Mouse (Mus musculus) spleen, postnatal 36 days (tissue): Measurements from ENCODE around the gene Bud13.

Experiments used
- DNase-seq, 2 experiments: peaks; one replicate each; pipeline ENCODE4 v3.0.0; 2022; ENCODE audit warnings: low spot score in 2 of 2, mixed read lengths in 1 of 2

Bud13 gene

DNA sequence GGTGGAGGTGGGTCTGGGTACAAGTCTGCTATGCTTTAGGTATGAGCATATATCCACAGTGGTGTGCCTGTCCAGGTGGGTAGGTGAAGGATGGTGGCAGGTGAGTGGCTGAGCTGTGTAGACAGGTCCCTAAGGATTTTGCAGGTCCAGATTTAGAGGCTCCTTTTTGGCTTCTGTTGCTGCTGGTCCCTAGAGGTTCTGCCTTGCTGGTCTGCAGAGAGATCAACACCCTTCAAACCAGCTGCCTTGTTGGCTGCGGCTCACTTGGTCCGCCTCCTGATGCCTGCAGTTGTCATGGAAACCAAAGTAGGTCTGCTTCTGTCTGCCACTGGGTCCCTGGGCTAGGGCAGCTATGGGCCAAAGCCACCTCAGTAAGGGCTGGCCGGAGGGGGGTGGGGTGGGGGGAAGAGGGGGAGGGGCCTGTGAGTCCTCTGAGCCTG, 55.1 kb downstream of the Bud13 start:
- DNase-seq, result no peak

DNA sequence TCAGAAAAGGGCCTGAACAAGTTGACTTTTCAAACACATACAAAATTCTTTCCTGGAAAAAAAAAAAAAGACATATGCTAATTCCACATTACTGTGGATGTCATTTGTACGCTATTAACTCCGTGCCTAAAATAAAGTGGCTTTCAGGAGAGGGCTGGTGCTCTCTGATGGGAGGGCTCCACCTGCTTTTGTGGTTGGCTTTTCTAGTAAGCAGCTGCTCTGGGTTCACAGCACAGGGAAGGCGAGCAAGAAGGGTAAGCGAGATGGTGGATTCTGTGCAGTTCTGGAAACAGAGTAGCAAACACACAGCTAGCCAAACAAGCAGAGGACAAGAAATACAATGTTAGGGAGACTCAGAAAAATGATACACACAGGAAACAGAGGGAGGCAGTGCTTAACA, 55.6 kb downstream of the Bud13 start:
- no peak for DNase-seq

DNA sequence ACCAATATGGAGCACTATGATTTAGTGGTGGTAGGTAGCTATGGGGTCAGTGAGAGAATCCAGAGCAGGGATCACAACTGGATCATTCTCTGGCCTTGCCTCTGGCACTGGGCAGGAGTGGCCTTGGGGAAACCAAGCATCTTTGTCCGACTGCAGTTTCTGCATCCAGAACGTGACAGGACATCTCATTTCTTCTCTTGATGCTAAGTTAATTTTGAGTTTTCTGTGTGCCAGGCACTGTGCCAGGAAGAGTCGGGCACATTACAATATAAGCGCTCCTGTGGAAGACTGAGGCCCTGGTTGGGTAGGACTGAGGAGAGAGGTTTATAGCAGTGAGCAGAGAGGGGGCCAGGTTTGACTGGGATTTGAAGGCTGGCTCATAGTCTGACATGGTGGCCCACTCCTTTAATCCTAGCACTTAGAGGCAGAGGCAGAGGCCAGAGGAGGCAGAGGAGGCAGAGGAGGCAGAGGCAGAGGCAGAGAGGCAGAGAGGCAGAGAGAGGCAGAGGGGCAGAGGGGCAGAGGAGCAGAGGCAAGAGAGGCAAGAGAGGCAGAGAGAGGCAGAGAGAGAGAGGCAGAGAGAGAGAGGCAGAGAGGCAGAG, 56.3 kb downstream of the Bud13 start:
- no peak for DNase-seq

DNA sequence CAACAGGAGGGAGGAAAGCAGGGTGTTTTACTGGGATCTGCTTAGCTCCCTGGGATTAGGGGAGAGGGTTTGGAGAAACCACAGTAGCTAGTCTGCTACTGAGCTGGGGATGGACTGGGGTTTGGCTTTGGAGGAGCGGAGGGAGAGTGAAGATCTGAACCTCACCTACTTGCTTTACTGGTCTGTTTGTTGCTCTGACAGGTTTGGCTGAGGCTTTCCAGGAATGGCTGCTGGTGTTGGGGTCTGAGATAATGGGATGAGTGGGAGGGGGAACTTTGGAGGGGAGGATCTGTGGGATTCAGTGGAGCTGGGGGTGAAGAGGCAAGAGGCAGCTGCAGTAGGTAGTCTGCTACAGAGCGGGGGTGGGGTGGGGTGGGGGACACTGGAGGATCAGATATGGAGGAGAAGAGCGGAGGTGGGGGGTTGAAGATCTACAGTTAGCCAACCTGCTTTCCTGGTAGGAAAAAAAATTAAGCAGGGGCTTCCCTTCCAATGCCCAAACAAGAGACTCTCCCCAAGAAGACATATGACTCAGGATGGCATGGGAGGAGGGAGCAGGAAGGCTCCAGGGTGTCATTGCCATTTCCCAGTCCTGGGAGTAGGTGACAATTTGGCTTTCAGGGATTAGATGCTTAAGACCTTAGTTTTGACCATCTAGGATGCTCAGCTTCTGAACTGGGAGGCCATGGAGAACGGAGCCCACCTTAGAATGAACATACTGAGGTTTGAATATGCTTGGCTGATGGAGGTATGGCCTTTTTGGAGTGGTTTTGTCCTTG, 63.3 kb downstream of the Bud13 start:
- DNase-seq, result no peak
